Mouse (Mus musculus): ENCODE measurements around the gene Anxa6. TPM values are rescaled to one million over a fixed set of nuclear protein-coding genes. Genes with fewer than 3 reads are reported as not detected.

Anxa6 gene
- total and polyA plus RNA-seq, 2 experiments from 2014 or later: 37.6 to 51.5 TPM

GRCm38 (mm10) chr11:55005684-55006083 lies 27.6 kb downstream of the Anxa6 start:
- ATAC-seq (ENCODE audit: low FRiP score): no peak
- Histone ChIP-seq H3K4me1 (ENCODE audit: insufficient read depth, low read length) (no peaks in the 10 kb centered on the region), H3K9me3 (ENCODE audit: low read length) (no peaks in the 10 kb centered on the region), H3K27me3 (ENCODE audit: insufficient read depth, low read length) (no peaks in the 10 kb centered on the region), H3K9ac (replicated peaks; ENCODE audit: low read length, poor library complexity, severe bottlenecking) (no peak overlapping the region), H3K36me3 (ENCODE audit: insufficient read depth, low read length) (peaks cover 33% of the 10 kb centered on the region), H3K27ac (ENCODE audit: low read depth, low read length) (no peak overlapping the region), H3K4me2 (ENCODE audit: low read depth, low read length, poor library complexity, severe bottlenecking) (no peak overlapping the region), H3K4me3 (ENCODE audit: low read depth, low read length) (no peak overlapping the region)
- 88% methylated on average over 5 of the region's 5 CpGs for WGBS
- peak; percentile 53 for TF ChIP-seq CTCF (IDR thresholded peaks at IDR 0.05)
- no peak for DNase-seq (ENCODE audit: low spot score)

- DNase-seq (ENCODE audit: low spot score) (no peak), ATAC-seq (ENCODE audit: low FRiP score) (no peak)
- no peak overlapping the region for H3K27ac ChIP-seq (ENCODE audit: low read depth, low read length)
- no peak overlapping the region for H3K9ac ChIP-seq (replicated peaks; ENCODE audit: low read length, poor library complexity, severe bottlenecking)
- H3K4me3 ChIP-seq (ENCODE audit: low read depth, low read length): no peak overlapping the region
- no peak overlapping the region for H3K4me2 ChIP-seq (ENCODE audit: low read depth, low read length, poor library complexity, severe bottlenecking)
- H3K36me3 ChIP-seq (ENCODE audit: insufficient read depth, low read length): peaks cover 31% of the 10 kb centered on the region
- H3K4me1 ChIP-seq (ENCODE audit: insufficient read depth, low read length): no peaks in the 10 kb centered on the region
- H3K9me3 ChIP-seq (ENCODE audit: low read length): no peaks in the 10 kb centered on the region
- TF ChIP-seq CTCF (IDR thresholded peaks at IDR 0.05): no peak
- no peaks in the 10 kb centered on the region for H3K27me3 ChIP-seq (ENCODE audit: insufficient read depth, low read length)
- WGBS: 86% methylated on average over 7 of the region's 7 CpGs
These were observed 28.2 kb downstream of the Anxa6 start for GRCm38 (mm10) chr11:55004970-55005502.

DNA sequence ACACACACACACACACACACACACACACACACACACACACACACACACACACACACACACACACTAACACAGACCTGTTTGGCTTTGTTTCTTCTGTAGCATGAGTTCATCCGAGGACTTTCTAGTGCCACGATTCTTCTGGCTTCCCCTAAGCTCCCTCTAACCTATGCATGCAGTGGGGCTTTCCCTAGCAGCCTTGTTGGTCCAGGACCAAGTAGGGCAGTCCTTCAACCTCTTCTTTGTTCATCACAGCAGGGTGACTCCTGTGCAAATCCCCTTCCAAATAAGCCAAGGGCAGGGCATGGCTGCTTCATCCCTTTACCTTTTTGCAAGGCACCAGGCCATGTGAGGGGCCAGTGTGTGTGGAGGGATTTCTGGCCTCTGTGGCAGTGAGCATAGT lies 34.5 kb downstream of the Anxa6 start:
- H3K9me3 ChIP-seq (ENCODE audit: low read length): no peaks in the 10 kb centered on the region
- H3K36me3 ChIP-seq (ENCODE audit: insufficient read depth, low read length): peaks cover 22% of the 10 kb centered on the region
- TF ChIP-seq CTCF (IDR thresholded peaks at IDR 0.05): no peak
- DNase-seq (ENCODE audit: low spot score) (no peak), ATAC-seq (ENCODE audit: low FRiP score) (no peak)
- WGBS: 38% methylated on average over 2 of the region's 2 CpGs
- H3K4me2 ChIP-seq (ENCODE audit: low read depth, low read length, poor library complexity, severe bottlenecking): no peak overlapping the region
- no peak overlapping the region for H3K27ac ChIP-seq (ENCODE audit: low read depth, low read length)
- no peaks in the 10 kb centered on the region for H3K4me1 ChIP-seq (ENCODE audit: insufficient read depth, low read length)
- H3K4me3 ChIP-seq (ENCODE audit: low read depth, low read length): no peak overlapping the region
- H3K9ac ChIP-seq (replicated peaks; ENCODE audit: low read length, poor library complexity, severe bottlenecking): no peak overlapping the region
- no peaks in the 10 kb centered on the region for H3K27me3 ChIP-seq (ENCODE audit: insufficient read depth, low read length)

DNA sequence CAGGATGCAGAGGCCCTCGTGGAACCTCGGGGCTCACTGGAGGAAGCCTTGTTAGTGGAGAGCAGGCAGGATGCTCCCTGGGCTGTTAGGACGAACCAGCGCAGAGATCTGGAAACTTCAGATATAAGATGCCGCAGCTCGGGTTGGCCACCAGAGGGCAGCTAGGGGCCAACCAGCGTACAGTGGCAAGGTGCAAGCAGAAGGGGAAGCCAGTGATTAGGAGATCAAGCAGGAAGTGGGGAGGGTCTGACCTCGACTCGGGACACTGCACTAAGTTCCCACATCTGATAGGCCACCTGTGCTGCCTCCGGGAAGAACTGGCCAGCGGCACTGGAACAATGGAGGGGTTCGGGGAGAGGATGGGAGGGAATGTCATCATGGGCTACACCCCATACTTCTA lies 35.0 kb downstream of the Anxa6 start:
- Histone ChIP-seq H3K4me2 (ENCODE audit: low read depth, low read length, poor library complexity, severe bottlenecking) (no peak overlapping the region), H3K27ac (ENCODE audit: low read depth, low read length) (no peak overlapping the region), H3K27me3 (ENCODE audit: insufficient read depth, low read length) (no peaks in the 10 kb centered on the region), H3K4me1 (ENCODE audit: insufficient read depth, low read length) (no peaks in the 10 kb centered on the region), H3K4me3 (ENCODE audit: low read depth, low read length) (no peak overlapping the region), H3K9me3 (ENCODE audit: low read length) (no peaks in the 10 kb centered on the region), H3K36me3 (ENCODE audit: insufficient read depth, low read length) (peaks cover 22% of the 10 kb centered on the region), H3K9ac (replicated peaks; ENCODE audit: low read length, poor library complexity, severe bottlenecking) (no peak overlapping the region)
- WGBS: 4% methylated on average over 12 of the region's 12 CpGs
- DNase-seq (ENCODE audit: low spot score): peak; percentile 79
- ATAC-seq (ENCODE audit: low FRiP score): peak; percentile 60; the same call in 1 of the 2 replicates
- TF ChIP-seq CTCF (IDR thresholded peaks at IDR 0.05): peak; percentile 98

DNA sequence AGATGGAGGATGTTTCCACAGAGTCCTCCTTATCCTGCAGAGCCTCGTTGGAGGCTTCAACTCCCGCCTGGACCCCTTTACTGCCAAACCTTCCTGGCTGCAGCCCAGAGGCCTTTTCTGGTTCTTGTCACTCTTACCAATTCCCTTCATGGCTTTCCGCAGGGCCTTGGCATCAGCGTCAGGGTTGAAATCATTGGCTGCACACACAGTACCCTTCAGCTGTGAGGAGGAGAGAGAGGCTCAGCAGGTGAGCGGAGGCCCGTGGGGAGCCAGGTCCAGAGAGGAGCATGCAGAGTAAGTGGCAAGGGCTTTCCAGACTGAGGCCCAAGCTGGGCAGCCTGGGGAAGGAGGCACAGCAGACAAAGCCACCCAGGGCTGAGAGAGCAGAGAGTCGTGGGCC lies 37.1 kb downstream of the Anxa6 start:
- DNase-seq (ENCODE audit: low spot score) (peak; percentile 31), ATAC-seq (ENCODE audit: low FRiP score) (no peak)
- Histone ChIP-seq H3K4me2 (ENCODE audit: low read depth, low read length, poor library complexity, severe bottlenecking) (no peak overlapping the region), H3K9ac (replicated peaks; ENCODE audit: low read length, poor library complexity, severe bottlenecking) (no peak overlapping the region), H3K27me3 (ENCODE audit: insufficient read depth, low read length) (no peaks in the 10 kb centered on the region), H3K36me3 (ENCODE audit: insufficient read depth, low read length) (peaks cover 22% of the 10 kb centered on the region), H3K4me1 (ENCODE audit: insufficient read depth, low read length) (no peaks in the 10 kb centered on the region), H3K27ac (ENCODE audit: low read depth, low read length) (no peak overlapping the region), H3K9me3 (ENCODE audit: low read length) (no peaks in the 10 kb centered on the region), H3K4me3 (ENCODE audit: low read depth, low read length) (no peak overlapping the region)
- TF ChIP-seq CTCF (IDR thresholded peaks at IDR 0.05): no peak
- WGBS: 56% methylated on average over 7 of the region's 7 CpGs

- TF ChIP-seq CTCF (IDR thresholded peaks at IDR 0.05): no peak
- H3K9ac ChIP-seq (replicated peaks; ENCODE audit: low read length, poor library complexity, severe bottlenecking): no peak overlapping the region
- H3K9me3 ChIP-seq (ENCODE audit: low read length): no peaks in the 10 kb centered on the region
- ATAC-seq (ENCODE audit: low FRiP score) (no peak), DNase-seq (ENCODE audit: low spot score) (no peak)
- no peak overlapping the region for H3K4me3 ChIP-seq (ENCODE audit: low read depth, low read length)
- no peak overlapping the region for H3K4me2 ChIP-seq (ENCODE audit: low read depth, low read length, poor library complexity, severe bottlenecking)
- peaks cover 5% of the 10 kb centered on the region; the same call in 1 of the 2 replicates for H3K36me3 ChIP-seq (ENCODE audit: insufficient read depth, low read length)
- no peaks in the 10 kb centered on the region for H3K4me1 ChIP-seq (ENCODE audit: insufficient read depth, low read length)
- H3K27me3 ChIP-seq (ENCODE audit: insufficient read depth, low read length): no peaks in the 10 kb centered on the region
- H3K27ac ChIP-seq (ENCODE audit: low read depth, low read length): no peak overlapping the region
These were observed 43.3 kb downstream of the Anxa6 start for GRCm38 (mm10) chr11:54989920-54990319.
